Mouse (Mus musculus) myocyte (in vitro differentiated cells): ENCODE measurements around the gene Car7. TPM values are rescaled to one million over a fixed set of nuclear protein-coding genes. Genes with fewer than 3 reads are reported as not detected.
A peak's percentile ranks its signal among the peaks of the same experiment; 100 is the strongest.

Source experiments
- H3K27me3 ChIP-seq: one replicate; pipeline ENCODE4 v1.6.1; 2011; ENCODE audit not compliant: control insufficient read depth, insufficient read depth, insufficient read length
- H3K36me3 ChIP-seq: one replicate; pipeline ENCODE4 v1.6.1; 2011; ENCODE audit not compliant: control insufficient read depth, insufficient read depth
- H3K4me2 ChIP-seq: one replicate; pipeline ENCODE4 v1.6.1; 2011; ENCODE audit warnings: low read depth, control low read depth
- H3K4me3 ChIP-seq: one replicate; pipeline ENCODE4 v1.5.1; 2011; ENCODE audit warnings: mild to moderate bottlenecking, control low read depth, moderate library complexity
- H3K79me2 ChIP-seq: one replicate; pipeline ENCODE4 v1.6.1; 2011; ENCODE audit not compliant: control insufficient read depth, insufficient read depth
- H3ac ChIP-seq: one replicate; pipeline ENCODE4 v1.6.1; 2011; ENCODE audit not compliant: control insufficient read depth, insufficient read length
- CEBPB ChIP-seq: IDR thresholded peaks from 2 replicates; pipeline ENCODE4 v1.6.1; 2011; ENCODE audit warnings: mild to moderate bottlenecking, moderate library complexity; ENCODE audit not compliant: poor library complexity, insufficient read depth, severe bottlenecking
- E2F4 ChIP-seq: IDR thresholded peaks from one replicate; pipeline ENCODE4 v1.6.1; 2011; ENCODE audit warnings: mild to moderate bottlenecking, control low read depth, moderate library complexity; ENCODE audit not compliant: insufficient read depth
- MAX ChIP-seq: IDR thresholded peaks from one replicate; pipeline ENCODE4 v1.6.1; 2011; ENCODE audit warnings: low read depth, mild to moderate bottlenecking, control low read depth
- MYOD1 ChIP-seq, 3 experiments: IDR thresholded peaks; one replicate each; pipeline ENCODE4 v1.6.1; 2011; ENCODE audit warnings: control low read depth in 2 of 3, low read depth in 2 of 3, mild to moderate bottlenecking in 2 of 3, moderate library complexity in 1 of 3; ENCODE audit not compliant: insufficient read length in 2 of 3, control insufficient read depth in 1 of 3
- MYOG ChIP-seq, 3 experiments: IDR thresholded peaks; one replicate each; pipeline ENCODE4 v1.6.1; 2011; ENCODE audit warnings: control low read depth in 2 of 3, low read depth in 2 of 3, mild to moderate bottlenecking in 2 of 3; ENCODE audit not compliant: insufficient read length in 2 of 3, control insufficient read depth in 1 of 3, insufficient read depth in 1 of 3
- POLR2A ChIP-seq: IDR thresholded peaks from one replicate; pipeline ENCODE4 v1.6.1; 2011; ENCODE audit warnings: low read depth, mild to moderate bottlenecking, control low read depth, moderate library complexity; ENCODE audit not compliant: insufficient read length
- POLR2AphosphoS2 ChIP-seq: IDR thresholded peaks from one replicate; pipeline ENCODE4 v1.6.1; 2011; ENCODE audit warnings: low read depth, control low read depth; ENCODE audit not compliant: insufficient read length
- REST ChIP-seq: IDR thresholded peaks from one replicate; pipeline ENCODE4 v1.6.1; 2011; ENCODE audit warnings: mild to moderate bottlenecking, control low read depth, moderate library complexity; ENCODE audit not compliant: insufficient read depth, insufficient read length
- SRF ChIP-seq: IDR thresholded peaks from one replicate; pipeline ENCODE4 v1.6.1; 2011; ENCODE audit warnings: low read depth; ENCODE audit not compliant: control insufficient read depth, insufficient read length
- TCF12 ChIP-seq: IDR thresholded peaks from one replicate; pipeline ENCODE4 v1.6.1; 2011; ENCODE audit warnings: mild to moderate bottlenecking, control low read depth; ENCODE audit not compliant: poor library complexity, insufficient read depth, severe bottlenecking
- TCF3 ChIP-seq: IDR thresholded peaks from one replicate; pipeline ENCODE4 v1.6.1; 2011; ENCODE audit warnings: low read depth, control low read depth; ENCODE audit not compliant: insufficient read length
- USF1 ChIP-seq: IDR thresholded peaks from one replicate; pipeline ENCODE4 v1.6.1; 2011; ENCODE audit warnings: low read depth, mild to moderate bottlenecking, control low read depth, moderate library complexity
- polyA plus RNA-seq: library from polyadenylated mRNA; unstranded; fragments of >200 nt; fragmentation: generic; extraction: Trizol; gene quantifications from one replicate; pipeline ENCODE4 v1.2.1, GENCODE M21; 2012; ENCODE audit warnings: missing spikeins

The Car7 gene
- polyA plus RNA-seq, 1 experiment, result 0.64 TPM

DNA sequence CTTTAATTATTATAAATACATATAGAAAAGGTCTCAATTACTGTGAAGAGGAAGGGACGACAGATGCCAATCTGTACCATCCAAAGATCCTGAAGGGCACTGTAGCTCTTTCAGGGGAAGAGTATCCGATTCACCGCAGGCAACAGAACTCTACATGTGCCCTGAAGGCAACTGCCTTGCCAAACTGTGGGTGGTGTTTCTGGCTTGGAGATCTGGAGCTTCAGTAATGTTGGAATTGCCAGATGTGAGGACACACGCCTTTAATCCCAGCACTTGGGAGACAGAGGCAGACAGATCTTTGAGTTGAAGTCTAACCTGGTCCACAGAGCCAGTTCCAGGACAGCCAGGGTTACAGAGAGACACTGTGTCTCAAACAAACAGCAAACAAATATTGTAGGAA is 4.4 kb downstream of the Car7 start:
- no peak overlapping the region for H3ac ChIP-seq
- H3K27me3 ChIP-seq, result peaks cover 31% of the 10 kb centered on the region

DNA sequence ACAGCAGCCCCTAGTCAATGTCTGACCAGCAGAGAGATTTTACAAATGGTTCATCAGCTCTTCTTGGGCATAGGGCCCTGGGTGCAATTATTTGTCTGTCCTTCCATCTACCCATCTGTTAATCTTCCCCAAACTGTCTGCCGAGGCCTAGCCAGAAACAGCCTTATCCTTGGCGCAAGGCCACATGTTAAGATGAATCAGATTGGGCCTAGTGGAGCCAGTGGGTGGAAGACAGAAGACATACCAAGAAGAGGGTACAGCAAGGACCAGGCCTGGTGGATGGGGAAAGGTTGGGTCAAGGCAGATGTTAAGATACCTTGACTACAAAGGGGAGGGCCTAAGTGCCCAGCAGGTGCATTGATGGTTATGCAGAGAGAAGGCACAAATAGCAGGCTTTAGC is 5.1 kb downstream of the Car7 start:
- Histone ChIP-seq H3K79me2 (no peaks in the 10 kb centered on the region), H3ac (no peak overlapping the region), H3K36me3 (no peaks in the 10 kb centered on the region), H3K27me3 (peaks cover 31% of the 10 kb centered on the region), H3K4me3 (no peak overlapping the region), H3K4me2 (no peak overlapping the region)
- TF ChIP-seq E2F4 (no peak), SRF (no peak), TCF3 (no peak), USF1 (no peak), CEBPB (no peak), POLR2AphosphoS2 (no peak), MYOD1 (IDR thresholded peaks at IDR 0.05; ENCODE audit: control insufficient read depth in 1 of 3, insufficient read length in 2 of 3, low read depth in 2 of 3) (no peak), MAX (no peak), POLR2A (no peak), REST (no peak), TCF12 (no peak)

More for the DNA sequence above, 4.4 kb downstream of the Car7 start:
- no peak overlapping the region for H3K4me3 ChIP-seq
- TF ChIP-seq POLR2A (no peak), MAX (no peak), REST (no peak), E2F4 (no peak), USF1 (no peak), MYOG (IDR thresholded peaks at IDR 0.05; ENCODE audit: control insufficient read depth in 1 of 3, insufficient read depth in 1 of 3, insufficient read length in 2 of 3, low read depth in 2 of 3) (no peak), POLR2AphosphoS2 (no peak), TCF3 (no peak), CEBPB (no peak), TCF12 (no peak), MYOD1 (IDR thresholded peaks at IDR 0.05; ENCODE audit: control insufficient read depth in 1 of 3, insufficient read length in 2 of 3, low read depth in 2 of 3) (no peak), SRF (no peak)
- no peak overlapping the region for H3K4me2 ChIP-seq
- peaks cover 1% of the 10 kb centered on the region for H3K79me2 ChIP-seq
- no peaks in the 10 kb centered on the region for H3K36me3 ChIP-seq

DNA sequence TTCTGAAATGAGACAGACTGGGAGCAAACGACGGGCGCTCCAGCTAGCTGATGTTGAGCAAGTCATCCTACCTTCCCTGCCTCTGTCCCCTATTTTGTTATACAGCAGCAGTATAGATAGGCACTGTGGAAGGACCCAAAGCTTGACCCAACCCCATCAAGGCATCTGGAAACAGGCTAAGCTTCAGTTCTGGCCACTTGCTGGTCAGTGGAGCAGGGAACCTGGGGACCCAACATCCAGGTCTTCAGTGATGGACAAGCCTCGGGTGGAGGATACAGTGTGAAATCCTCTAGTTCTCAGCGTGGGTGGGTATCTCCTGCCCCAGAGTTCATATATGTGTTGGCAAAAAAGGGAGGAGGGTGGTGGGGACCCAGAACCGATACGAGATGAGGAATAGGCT is 5.7 kb downstream of the Car7 start:
- Histone ChIP-seq H3K27me3 (peaks cover 31% of the 10 kb centered on the region), H3K4me3 (no peak overlapping the region), H3ac (no peak overlapping the region), H3K79me2 (no peaks in the 10 kb centered on the region), H3K4me2 (no peak overlapping the region), H3K36me3 (no peaks in the 10 kb centered on the region)
- TF ChIP-seq POLR2A, result no peak
- TF ChIP-seq MAX, result no peak
- TF ChIP-seq CEBPB, result no peak
- no peak for TF ChIP-seq TCF3
- no peak for TF ChIP-seq SRF
- no peak for TF ChIP-seq REST
- TF ChIP-seq TCF12, result no peak
- TF ChIP-seq E2F4, result no peak

DNA sequence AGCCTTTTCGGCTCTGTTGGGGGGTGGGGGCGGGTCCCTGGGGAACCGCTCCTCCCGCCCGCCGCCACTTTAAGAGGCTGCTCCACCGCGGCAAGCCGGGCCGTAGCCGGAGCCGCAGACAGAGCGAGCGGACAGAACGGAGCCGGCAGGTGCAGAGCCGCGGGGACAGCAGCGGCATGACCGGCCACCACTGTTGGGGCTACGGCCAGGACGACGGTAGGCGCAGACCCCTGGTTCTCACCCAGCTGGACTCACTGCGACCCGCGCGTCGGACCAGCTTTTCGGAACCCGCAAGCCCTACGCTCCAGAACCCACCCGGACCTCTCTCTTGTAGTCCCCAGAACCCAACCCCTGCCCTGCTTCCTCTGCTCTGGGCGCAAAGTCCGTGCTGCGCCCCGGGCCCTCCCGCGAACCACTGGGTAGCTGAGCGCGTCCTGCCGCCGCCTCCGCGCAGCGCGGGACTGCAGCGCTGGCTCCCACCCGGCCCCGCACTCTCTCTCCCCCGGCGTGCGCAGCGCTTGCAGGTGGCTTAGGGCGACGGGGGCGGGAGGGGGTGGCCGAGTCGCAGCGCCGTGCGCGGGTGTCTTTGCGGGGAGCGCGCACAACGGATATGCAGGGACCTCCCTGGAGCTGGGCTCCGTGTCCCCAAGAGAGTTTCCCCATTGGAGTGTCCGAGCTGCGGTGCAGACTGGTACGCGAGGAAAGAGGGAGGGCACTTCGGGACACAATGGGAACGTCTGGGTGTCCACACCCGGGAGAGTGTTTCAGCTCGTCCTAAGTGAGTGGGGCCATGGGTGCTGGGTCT is 6.4 kb downstream of the Car7 start:
- Histone ChIP-seq H3K4me2 (peak overlapping the region; percentile 56), H3K4me3 (no peak overlapping the region), H3K36me3 (no peaks in the 10 kb centered on the region), H3K27me3 (peaks cover 31% of the 10 kb centered on the region), H3K79me2 (no peaks in the 10 kb centered on the region), H3ac (no peak overlapping the region)
- TF ChIP-seq MAX (no peak), MYOD1 (IDR thresholded peaks at IDR 0.05; ENCODE audit: control insufficient read depth in 1 of 3, insufficient read length in 2 of 3, low read depth in 2 of 3) (no peak), USF1 (no peak), MYOG (IDR thresholded peaks at IDR 0.05; ENCODE audit: control insufficient read depth in 1 of 3, insufficient read depth in 1 of 3, insufficient read length in 2 of 3, low read depth in 2 of 3) (no peak), POLR2AphosphoS2 (no peak), TCF12 (no peak), POLR2A (no peak)

DNA sequence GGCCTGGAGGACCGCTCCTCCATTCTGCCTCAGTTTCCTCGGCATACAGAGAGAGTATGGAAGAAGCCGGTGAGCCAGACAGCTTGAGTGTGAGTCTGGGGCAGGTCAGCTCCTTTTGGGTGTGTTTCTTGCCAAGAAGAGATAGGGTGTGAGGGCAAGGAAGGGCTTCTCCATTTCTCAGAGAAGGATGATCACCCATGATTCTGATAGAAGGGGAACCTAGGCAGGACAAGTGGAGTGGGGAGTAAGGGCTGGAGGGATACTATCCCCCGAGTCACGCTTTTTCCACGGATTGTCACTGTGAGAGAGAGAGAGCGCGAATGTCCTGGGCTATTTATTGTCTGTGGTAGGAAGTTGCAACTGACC is 7.0 kb downstream of the Car7 start:
- peak overlapping the region; percentile 56 for H3K4me2 ChIP-seq
- H3K36me3 ChIP-seq, result no peaks in the 10 kb centered on the region
- H3ac ChIP-seq, result no peak overlapping the region
- peaks cover 31% of the 10 kb centered on the region for H3K27me3 ChIP-seq
- no peak for TF ChIP-seq MYOG (IDR thresholded peaks at IDR 0.05; ENCODE audit: control insufficient read depth in 1 of 3, insufficient read depth in 1 of 3, insufficient read length in 2 of 3, low read depth in 2 of 3)
- no peak for TF ChIP-seq TCF3
- TF ChIP-seq TCF12, result no peak
- no peak overlapping the region for H3K4me3 ChIP-seq
- no peaks in the 10 kb centered on the region for H3K79me2 ChIP-seq
